Mouse (Mus musculus) embryonic facial prominence, embryonic 15.5 days (tissue): ENCODE results near the gene Smarcb1. TPM values are rescaled to one million over a fixed set of nuclear protein-coding genes. Genes with fewer than 3 reads are reported as not detected.

Source experiments
- ATAC-seq: fragments of 200-750 bp; cut with Nextera tagmentation; 2 replicates; pipeline ENCODE4 v1.8.0; 2017; ENCODE audit warnings: low read depth, moderate TSS enrichment; ENCODE audit not compliant: insufficient number of reproducible peaks, low FRiP score, low TSS enrichment
- H3K27ac ChIP-seq: fragments of 300-500 bp; sonication (generic); replicated peaks from 2 replicates; pipeline ENCODE4 v1.5.1; 2015; ENCODE audit warnings: mild to moderate bottlenecking, inconsistent platforms
- H3K27me3 ChIP-seq: fragments of 300-500 bp; sonication (generic); 2 replicates; pipeline ENCODE4 v1.6.1; 2015; ENCODE audit warnings: inconsistent platforms
- H3K36me3 ChIP-seq: fragments of 300-500 bp; sonication (generic); 2 replicates; pipeline ENCODE4 v1.6.1; 2015; ENCODE audit warnings: mild to moderate bottlenecking, inconsistent platforms
- H3K4me1 ChIP-seq: fragments of 300-500 bp; sonication (generic); 2 replicates; pipeline ENCODE4 v1.6.1; 2015; ENCODE audit warnings: inconsistent platforms
- H3K4me2 ChIP-seq: fragments of 300-500 bp; sonication (generic); replicated peaks from 2 replicates; pipeline ENCODE4 v1.6.1; 2015; ENCODE audit warnings: mild to moderate bottlenecking, inconsistent platforms
- H3K4me3 ChIP-seq: fragments of 300-500 bp; sonication (generic); replicated peaks from 2 replicates; pipeline ENCODE4 v1.5.1; 2015; ENCODE audit warnings: mild to moderate bottlenecking, inconsistent platforms
- H3K9ac ChIP-seq: fragments of 300-500 bp; sonication (generic); 2 replicates; pipeline ENCODE4 v1.6.1; 2015; ENCODE audit warnings: inconsistent platforms
- H3K9me3 ChIP-seq: fragments of 300-500 bp; sonication (generic); replicated peaks from 2 replicates; pipeline ENCODE4 v1.6.1; 2016; ENCODE audit warnings: inconsistent platforms
- WGBS: fragments of 180-500 bp; shearing (Covaris S2); methylation state at CpG from one replicate; pipeline ENCODE4 v1.1.7; 2015; 5-methylcytosine and 5-hydroxymethylcytosine counted together
- polyA plus RNA-seq: library from polyadenylated mRNA; unstranded; fragments of >200 nt; fragmentation: Nextera tagmentation; extraction: Ambion mirVana; gene quantifications from 2 replicates; pipeline ENCODE4 v1.2.1, GENCODE M21; 2015

The Smarcb1 gene
- polyA plus RNA-seq, 1 experiment from 2014 or later: 192 TPM

- 35% methylated on average over 3 of the region's 3 CpGs for WGBS
- Histone ChIP-seq H3K36me3 (no peaks in the 10 kb centered on the region), H3K27me3 (no peaks in the 10 kb centered on the region), H3K9ac (no peak overlapping the region), H3K27ac (peak overlapping the region; percentile 55), H3K4me3 (no peak overlapping the region), H3K4me1 (peaks cover 13% of the 10 kb centered on the region), H3K4me2 (peak overlapping the region; percentile 10; the same call in 1 of the 2 replicates), H3K9me3 (no peaks in the 10 kb centered on the region)
- no peak for ATAC-seq
These were observed 69.7 kb downstream of the Smarcb1 start for GRCm38 (mm10) chr10:75851681-75852080.

- Histone ChIP-seq H3K9ac (no peak overlapping the region), H3K27me3 (no peaks in the 10 kb centered on the region), H3K4me3 (no peak overlapping the region), H3K4me1 (peaks cover 13% of the 10 kb centered on the region), H3K9me3 (no peaks in the 10 kb centered on the region), H3K4me2 (peak overlapping the region; percentile 10; the same call in 1 of the 2 replicates), H3K27ac (peak overlapping the region; percentile 55; the same call in 1 of the 2 replicates), H3K36me3 (no peaks in the 10 kb centered on the region)
- 5% methylated on average over 6 of the region's 6 CpGs for WGBS
- no peak for ATAC-seq
These were observed 70.3 kb downstream of the Smarcb1 start for GRCm38 (mm10) chr10:75851076-75851475.

- H3K4me2 ChIP-seq: no peak overlapping the region
- H3K27ac ChIP-seq: no peak overlapping the region
- no peaks in the 10 kb centered on the region for H3K36me3 ChIP-seq
- ATAC-seq: no peak
- H3K9ac ChIP-seq: no peak overlapping the region
- no peaks in the 10 kb centered on the region for H3K27me3 ChIP-seq
- peaks cover 13% of the 10 kb centered on the region for H3K4me1 ChIP-seq
- H3K9me3 ChIP-seq: no peaks in the 10 kb centered on the region
- 27% methylated on average over 3 of the region's 3 CpGs for WGBS
- no peak overlapping the region for H3K4me3 ChIP-seq
These were observed 73.0 kb downstream of the Smarcb1 start for GRCm38 (mm10) chr10:75848382-75848781.

Other genes with a start within 250 kb of the Smarcb1 start
- gene Cabin1, start 157.3 kb downstream of the Smarcb1 start, polyA plus RNA-seq: 29.4 and 30.0 TPM in 2 replicates
- 53.2 and 58.3 TPM in 2 replicates for gene Ddt, start 148.2 kb downstream of the Smarcb1 start, polyA plus RNA-seq
- gene Gm20441, start 140.7 kb downstream of the Smarcb1 start, polyA plus RNA-seq: not detected in 2 replicates
- gene Gstt3, start 140.2 kb downstream of the Smarcb1 start, polyA plus RNA-seq: 17.1 and 18.1 TPM in 2 replicates
- gene Gstt1, start 123.0 kb downstream of the Smarcb1 start, polyA plus RNA-seq: 13.8 and 14.5 TPM in 2 replicates
- gene Gstt4, start 99.1 kb downstream of the Smarcb1 start, polyA plus RNA-seq: not detected in 2 replicates
- gene Gstt2, start 84.2 kb downstream of the Smarcb1 start, polyA plus RNA-seq: 9.0 and 11.0 TPM in 2 replicates
- gene Mif, start 61.4 kb downstream of the Smarcb1 start, polyA plus RNA-seq: 1,283 and 1,429 TPM in 2 replicates
- 2.0 and 3.1 TPM in 2 replicates for gene Derl3, start 28.2 kb downstream of the Smarcb1 start, polyA plus RNA-seq
- gene Chchd10, start 11.5 kb upstream of the Smarcb1 start, polyA plus RNA-seq: 29.7 and 33.4 TPM in 2 replicates
- 101 and 133 TPM in 2 replicates for gene Mmp11, start 14.9 kb upstream of the Smarcb1 start, polyA plus RNA-seq
- 0.81 and 0.89 TPM in 2 replicates for gene Gm867, start 19.1 kb upstream of the Smarcb1 start, polyA plus RNA-seq
- 1.4 and 1.6 TPM in 2 replicates for gene Vpreb3, start 21.4 kb upstream of the Smarcb1 start, polyA plus RNA-seq
- gene Gm5134, start 32.9 kb upstream of the Smarcb1 start, polyA plus RNA-seq: not detected in 2 replicates
- gene Zfp280b, start 111.0 kb upstream of the Smarcb1 start, polyA plus RNA-seq: 14.8 and 16.4 TPM in 2 replicates
- gene Slc5a4b, start 189.3 kb upstream of the Smarcb1 start, polyA plus RNA-seq: not detected in 2 replicates
- gene Slc5a4a, start 225.8 kb upstream of the Smarcb1 start, polyA plus RNA-seq: not detected in 2 replicates